ENCODE assay signal across 9 mouse cellular contexts in genomic region chr19:56774971-56775892, GRCm38 (mm10). TPM values are rescaled to one million over a fixed set of nuclear protein-coding genes. Genes with fewer than 3 reads are reported as not detected.
DNase-seq lines count a peak whose midpoint lies in the region; ATAC-seq and TF ChIP-seq lines count a peak whose summit lies in the region.
"Had no signal": no experiment of that assay in that cellular context is flagged by ENCODE, and none has a peak within 500 bp of the region (broad histone marks: within the 10 kb centered on the region; RNA-seq: fewer than 3 reads in every experiment).

No protein-coding gene starts in this region.

- no peaks in the 10 kb centered on the region for H3K36me3 ChIP-seq in lung, embryonic 14.5 days (ENCODE audit: insufficient read depth)
- H3K36me3 ChIP-seq in forebrain, embryonic 15.5 days, result no peaks in the 10 kb centered on the region
- no peaks in the 10 kb centered on the region for H3K36me3 ChIP-seq in intestine, postnatal 0 days (ENCODE audit: control insufficient read depth, insufficient read depth)
- no peaks in the 10 kb centered on the region for H3K36me3 ChIP-seq in neural tube, embryonic 14.5 days (ENCODE audit: control insufficient read depth, insufficient read depth, low read length)

- H3K4me1 ChIP-seq in lung, embryonic 14.5 days (ENCODE audit: insufficient read depth), result peaks cover 14% of the 10 kb centered on the region; the same call in 1 of the 2 replicates
- H3K4me1 ChIP-seq in forebrain, embryonic 15.5 days, result peaks cover 31% of the 10 kb centered on the region
- 0 out of 2 replicates have a peak, but pooled peaks cover 8% of the 10 kb centered on the region for H3K4me1 ChIP-seq in intestine, postnatal 0 days (replicated peaks; ENCODE audit: control insufficient read depth, insufficient read depth, low read length)
- no peaks in the 10 kb centered on the region for H3K4me1 ChIP-seq in neural tube, embryonic 14.5 days (ENCODE audit: control insufficient read depth, insufficient read depth, low read length)

- H3K9me3 ChIP-seq in lung, embryonic 14.5 days (ENCODE audit: low read depth, low read length), result no peaks in the 10 kb centered on the region
- H3K9me3 ChIP-seq in forebrain, embryonic 15.5 days, result no peaks in the 10 kb centered on the region
- no peaks in the 10 kb centered on the region for H3K9me3 ChIP-seq in intestine, postnatal 0 days (ENCODE audit: control insufficient read depth)
- no peaks in the 10 kb centered on the region for H3K9me3 ChIP-seq in neural tube, embryonic 14.5 days (ENCODE audit: control insufficient read depth, low read length)

- H3K9ac ChIP-seq in lung, embryonic 14.5 days, result peak overlapping the region; percentile 20; the same call in 1 of the 2 replicates
- H3K9ac ChIP-seq in forebrain, embryonic 15.5 days (replicated peaks), result no peak overlapping the region
- no peak overlapping the region for H3K9ac ChIP-seq in intestine, postnatal 0 days (ENCODE audit: low read depth, low read length)
- H3K9ac ChIP-seq in neural tube, embryonic 14.5 days (replicated peaks; ENCODE audit: low read depth, low read length), result no peak overlapping the region

- TF ChIP-seq CTCF in lung, embryonic 14.5 days (IDR thresholded peaks at IDR 0.05; ENCODE audit: low read depth), result no peak
- TF ChIP-seq CTCF in intestine, postnatal 0 days (IDR thresholded peaks at IDR 0.05; ENCODE audit: low read depth), result no peak

- 0 out of 2 replicates have a peak, but pooled peaks have one; percentile 19 for ATAC-seq in lung, embryonic 14.5 days (ENCODE audit: insufficient read depth)
- ATAC-seq in forebrain, embryonic 15.5 days (replicated peaks), result no peak
- ATAC-seq in intestine, postnatal 0 days, result no peak
- no peak for ATAC-seq in neural tube, embryonic 14.5 days (ENCODE audit: low read depth)

- no peak overlapping the region for H3K27ac ChIP-seq in lung, embryonic 14.5 days (ENCODE audit: low read depth)
- H3K27ac ChIP-seq in forebrain, embryonic 15.5 days (replicated peaks), result no peak overlapping the region
- no peak overlapping the region for H3K27ac ChIP-seq in intestine, postnatal 0 days (ENCODE audit: low read depth, low read length)
- no peak overlapping the region for H3K27ac ChIP-seq in neural tube, embryonic 14.5 days (ENCODE audit: low read depth, low read length)

- DNase-seq in lung, embryonic 14.5 days, result peak; percentile 34
- DNase-seq in lung, adult 18-20 months, result no peak
- DNase-seq in cerebellum, adult 9-11 months, result no peak
- no peak for DNase-seq in urinary bladder, postnatal 36 days (ENCODE audit: low spot score in 2 of 2)
- DNase-seq in ovary, postnatal 36 days (ENCODE audit: low spot score), result no peak
- DNase-seq: cerebellum, adult 18-20 months had no signal

- H3K27me3 ChIP-seq in lung, embryonic 14.5 days (ENCODE audit: insufficient read depth, low read length), result peaks cover 6% of the 10 kb centered on the region; the same call in 1 of the 2 replicates
- H3K27me3 ChIP-seq in forebrain, embryonic 15.5 days, result peaks cover 16% of the 10 kb centered on the region; the same call in 1 of the 2 replicates
- H3K27me3 ChIP-seq in intestine, postnatal 0 days (replicated peaks; ENCODE audit: control insufficient read depth, insufficient read depth, low read length), result no peaks in the 10 kb centered on the region; the same call in 1 of the 2 replicates
- peaks cover 7% of the 10 kb centered on the region; the same call in 1 of the 2 replicates for H3K27me3 ChIP-seq in neural tube, embryonic 14.5 days (ENCODE audit: control insufficient read depth, insufficient read depth, low read length)

- H3K4me3 ChIP-seq in lung, embryonic 14.5 days (ENCODE audit: low read depth, low read length), result peak overlapping the region; percentile 25
- peak overlapping the region; percentile 19; the same call in 1 of the 2 replicates for H3K4me3 ChIP-seq in forebrain, embryonic 15.5 days
- no peak overlapping the region for H3K4me3 ChIP-seq in intestine, postnatal 0 days (ENCODE audit: low read depth, low read length)
- H3K4me3 ChIP-seq in neural tube, embryonic 14.5 days (ENCODE audit: low read depth, low read length), result 0 out of 2 replicates have a peak overlapping the region, but pooled peaks have one; percentile 2

- peak overlapping the region; percentile 64 for H3K4me2 ChIP-seq in lung, embryonic 14.5 days
- H3K4me2 ChIP-seq in forebrain, embryonic 15.5 days (replicated peaks), result peak overlapping the region; percentile 40
- H3K4me2 ChIP-seq in intestine, postnatal 0 days (replicated peaks; ENCODE audit: low read depth), result peak overlapping the region; percentile 57
- peak overlapping the region; percentile 30 for H3K4me2 ChIP-seq in neural tube, embryonic 14.5 days (ENCODE audit: low read depth, low read length)

- WGBS in lung, embryonic 14.5 days, result 26% methylated on average over 24 of the region's 24 CpGs
- WGBS in forebrain, embryonic 15.5 days, result 28% methylated on average over 24 of the region's 24 CpGs
- 46% methylated on average over 24 of the region's 24 CpGs for WGBS in intestine, postnatal 0 days
- 31% methylated on average over 24 of the region's 24 CpGs for WGBS in neural tube, embryonic 14.5 days

RNA-seq across cellular contexts. Expression of gene Ccdc186, which starts 46.8 kb away (rescaled TPM):
- 25.0 and 25.2 TPM in 2 replicates for polyA plus RNA-seq in lung, embryonic 14.5 days (2014; fragmentation: Nextera tagmentation; extraction: Ambion mirVana)
- polyA plus RNA-seq in forebrain, embryonic 15.5 days (2015; fragmentation: Nextera tagmentation; extraction: Ambion mirVana), result 26.4 and 27.6 TPM in 2 replicates
- 11.3 and 11.8 TPM in 2 replicates for polyA plus RNA-seq in intestine, postnatal 0 days (2015; fragmentation: Nextera tagmentation; extraction: Ambion mirVana)
- polyA plus RNA-seq in neural tube, embryonic 14.5 days (2014; fragmentation: Nextera tagmentation; extraction: Ambion mirVana), result 25.0 and 25.4 TPM in 2 replicates

RNA-seq across cellular contexts. Expression of gene Tdrd1, which starts 50.8 kb away (rescaled TPM):
- 1.3 and 2.0 TPM in 2 replicates for polyA plus RNA-seq in lung, embryonic 14.5 days (2014; fragmentation: Nextera tagmentation; extraction: Ambion mirVana)
- 0.73 and 0.75 TPM in 2 replicates for polyA plus RNA-seq in forebrain, embryonic 15.5 days (2015; fragmentation: Nextera tagmentation; extraction: Ambion mirVana)
- 0.12 and 0.13 TPM in 2 replicates for polyA plus RNA-seq in intestine, postnatal 0 days (2015; fragmentation: Nextera tagmentation; extraction: Ambion mirVana)
- polyA plus RNA-seq in neural tube, embryonic 14.5 days (2014; fragmentation: Nextera tagmentation; extraction: Ambion mirVana), result 0.86 and 1.2 TPM in 2 replicates

RNA-seq across cellular contexts. Expression of gene Adrb1, which starts 53.2 kb away (rescaled TPM):
- 1.2 and 1.6 TPM in 2 replicates for polyA plus RNA-seq in lung, embryonic 14.5 days (2014; fragmentation: Nextera tagmentation; extraction: Ambion mirVana)
- 1.6 TPM in 2 replicates for polyA plus RNA-seq in forebrain, embryonic 15.5 days (2015; fragmentation: Nextera tagmentation; extraction: Ambion mirVana)
- polyA plus RNA-seq in intestine, postnatal 0 days (2015; fragmentation: Nextera tagmentation; extraction: Ambion mirVana), result 1.0 and 1.3 TPM in 2 replicates
- polyA plus RNA-seq in neural tube, embryonic 14.5 days (2014; fragmentation: Nextera tagmentation; extraction: Ambion mirVana), result 1.1 and 1.8 TPM in 2 replicates
